8 mouse cellular contexts compared by ENCODE assay signal in genomic region chr3:133090247-133091120, GRCm38 (mm10). TPM values are rescaled to one million over a fixed set of nuclear protein-coding genes. Genes with fewer than 3 reads are reported as not detected.
DNase-seq lines count a peak whose midpoint lies in the region; ATAC-seq and TF ChIP-seq lines count a peak whose summit lies in the region.

No protein-coding gene starts in this region.

- no peaks in the 10 kb centered on the region for H3K27me3 ChIP-seq in heart, postnatal 0 days (ENCODE audit: control insufficient read depth, insufficient read depth, low read length)
- no peaks in the 10 kb centered on the region for H3K27me3 ChIP-seq in hindbrain, embryonic 13.5 days
- no peaks in the 10 kb centered on the region for H3K27me3 ChIP-seq in midbrain, embryonic 15.5 days (replicated peaks)

- peak overlapping the region; percentile 100 for H3K4me3 ChIP-seq in heart, postnatal 0 days (ENCODE audit: low read depth, low read length)
- H3K4me3 ChIP-seq in hindbrain, embryonic 13.5 days: peak overlapping the region; percentile 88
- peak overlapping the region; percentile 89 for H3K4me3 ChIP-seq in midbrain, embryonic 15.5 days

- TF ChIP-seq CTCF in heart, postnatal 0 days (IDR thresholded peaks at IDR 0.05; ENCODE audit: low read depth): no peak

- no peaks in the 10 kb centered on the region for H3K36me3 ChIP-seq in heart, postnatal 0 days (replicated peaks; ENCODE audit: control insufficient read depth, insufficient read depth, low read length)
- no peaks in the 10 kb centered on the region for H3K36me3 ChIP-seq in hindbrain, embryonic 13.5 days
- H3K36me3 ChIP-seq in midbrain, embryonic 15.5 days (replicated peaks): no peaks in the 10 kb centered on the region

- H3K27ac ChIP-seq in heart, postnatal 0 days (ENCODE audit: low read depth): no peak overlapping the region
- H3K27ac ChIP-seq in hindbrain, embryonic 13.5 days: peak overlapping the region; percentile 97
- H3K27ac ChIP-seq in midbrain, embryonic 15.5 days: peak overlapping the region; percentile 98; the same call in 1 of the 2 replicates

- TF ChIP-seq EP300 in heart, postnatal 0 days (IDR thresholded peaks at IDR 0.05; ENCODE audit: low read depth): no peak

- H3K4me2 ChIP-seq in heart, postnatal 0 days (ENCODE audit: low read depth, low read length): peak overlapping the region; percentile 96
- peak overlapping the region; percentile 69 for H3K4me2 ChIP-seq in hindbrain, embryonic 13.5 days
- peak overlapping the region; percentile 52 for H3K4me2 ChIP-seq in midbrain, embryonic 15.5 days

- intact Hi-C loops in heart, postnatal 14 days (cut with DNase I): loop anchor here (5.0 kb wide), 1 partner anchor 343 kb away; no protein-coding TSS in a partner anchor

- ATAC-seq in heart, postnatal 0 days (ENCODE audit: insufficient read depth, low read depth): no peak
- no peak for ATAC-seq in hindbrain, embryonic 13.5 days (ENCODE audit: low FRiP score)
- ATAC-seq in midbrain, embryonic 15.5 days (replicated peaks): no peak

- no peaks in the 10 kb centered on the region for H3K9me3 ChIP-seq in heart, postnatal 0 days (replicated peaks; ENCODE audit: control insufficient read depth, low read length)
- no peaks in the 10 kb centered on the region for H3K9me3 ChIP-seq in hindbrain, embryonic 13.5 days
- H3K9me3 ChIP-seq in midbrain, embryonic 15.5 days: no peaks in the 10 kb centered on the region

- WGBS in heart, postnatal 0 days: 9% methylated on average over 11 of the region's 11 CpGs
- 12% methylated on average over 11 of the region's 11 CpGs for WGBS in hindbrain, embryonic 13.5 days
- WGBS in midbrain, embryonic 15.5 days: 7% methylated on average over 11 of the region's 11 CpGs

- peak overlapping the region; percentile 90 for H3K9ac ChIP-seq in heart, postnatal 0 days (replicated peaks; ENCODE audit: low read depth, low read length)
- H3K9ac ChIP-seq in hindbrain, embryonic 13.5 days: peak overlapping the region; percentile 91
- H3K9ac ChIP-seq in midbrain, embryonic 15.5 days: peak overlapping the region; percentile 87

- peak; percentile 15 for DNase-seq in heart, postnatal 0 days (ENCODE audit: low spot score)
- DNase-seq in heart, postnatal 14 days: no peak
- DNase-seq in Muller cell, postnatal 12 days (ENCODE audit: inconsistent ontology term): peak; percentile 19
- DNase-seq in cerebellum, postnatal 10 days: no peak
- no peak for DNase-seq in T-cell, adult 2 months (ENCODE audit: low spot score)
- DNase-seq in adrenal gland, adult 2 months: no peak

- peaks cover 13% of the 10 kb centered on the region for H3K4me1 ChIP-seq in heart, postnatal 0 days (ENCODE audit: control insufficient read depth, insufficient read depth)
- peaks cover 35% of the 10 kb centered on the region for H3K4me1 ChIP-seq in hindbrain, embryonic 13.5 days (replicated peaks)
- peaks cover 32% of the 10 kb centered on the region for H3K4me1 ChIP-seq in midbrain, embryonic 15.5 days

RNA-seq across cellular contexts. Expression of gene Ints12, which starts 1.2 kb away (rescaled TPM):
- total RNA-seq in heart, postnatal 0 days (2014; rRNA removed; ENCODE audit: low replicate concordance): 4.2 and 6.5 TPM in 2 replicates
- polyA plus RNA-seq in heart, postnatal 0 days (2015; fragmentation: Nextera tagmentation; extraction: Ambion mirVana): 10.1 and 11.4 TPM in 2 replicates
- total RNA-seq in heart, postnatal 14 days (2021): 1 to 10 TPM; 9.0 to 9.7 TPM
- polyA plus RNA-seq in hindbrain, embryonic 13.5 days (2015; fragmentation: Nextera tagmentation; extraction: Ambion mirVana): 21.4 and 23.1 TPM in 2 replicates
- polyA plus RNA-seq in midbrain, embryonic 15.5 days (2015; fragmentation: Nextera tagmentation; extraction: Ambion mirVana): 19.0 and 19.7 TPM in 2 replicates
- 10 to 100 TPM; 10.5 to 13.2 TPM for total RNA-seq in adrenal gland, adult 2 months (2021)
- 1.2 and 2.1 TPM in 2 replicates for polyA plus RNA-seq in adrenal gland, adult 2 months (2012; rRNA removed)

RNA-seq across cellular contexts. Expression of gene Gstcd, which starts 1.3 kb away (rescaled TPM):
- total RNA-seq in heart, postnatal 0 days (2014; rRNA removed; ENCODE audit: low replicate concordance): 4.4 and 7.5 TPM in 2 replicates
- polyA plus RNA-seq in heart, postnatal 0 days (2015; fragmentation: Nextera tagmentation; extraction: Ambion mirVana): 1.2 TPM in 2 replicates
- 1 to 10 TPM; 3.3 to 3.4 TPM for total RNA-seq in heart, postnatal 14 days (2021)
- polyA plus RNA-seq in hindbrain, embryonic 13.5 days (2015; fragmentation: Nextera tagmentation; extraction: Ambion mirVana): 4.4 and 4.5 TPM in 2 replicates
- polyA plus RNA-seq in midbrain, embryonic 15.5 days (2015; fragmentation: Nextera tagmentation; extraction: Ambion mirVana): 4.2 and 4.3 TPM in 2 replicates
- 10 to 100 TPM; 10.4 to 10.6 TPM for total RNA-seq in adrenal gland, adult 2 months (2021)
- 3.0 and 3.8 TPM in 2 replicates for polyA plus RNA-seq in adrenal gland, adult 2 months (2012; rRNA removed)

Comparison
In these comparisons a context has a peak if more than half of its experiments do, and no peak if none do; other contexts are left out.
1. DNase-seq: peak in heart, postnatal 0 days (single experiment) and Muller cell, postnatal 12 days (single experiment); none in heart, postnatal 14 days (0 of 2), cerebellum, postnatal 10 days (0 of 2), T-cell, adult 2 months (single experiment) and adrenal gland, adult 2 months (single experiment).
2. Peak in every context shown above with its lines, with median percentiles within 50 percentile points of each other: H3K4me2 ChIP-seq, H3K4me3 ChIP-seq and H3K9ac ChIP-seq.